Mouse (Mus musculus): ENCODE measurements at regions not wholly inside any gene's neighbourhood (a gene's known extent, or its start where the extent isn't known, plus 50 kb on each side); places are given as distances from the start of the nearest gene placed in this dataset.

DNA sequence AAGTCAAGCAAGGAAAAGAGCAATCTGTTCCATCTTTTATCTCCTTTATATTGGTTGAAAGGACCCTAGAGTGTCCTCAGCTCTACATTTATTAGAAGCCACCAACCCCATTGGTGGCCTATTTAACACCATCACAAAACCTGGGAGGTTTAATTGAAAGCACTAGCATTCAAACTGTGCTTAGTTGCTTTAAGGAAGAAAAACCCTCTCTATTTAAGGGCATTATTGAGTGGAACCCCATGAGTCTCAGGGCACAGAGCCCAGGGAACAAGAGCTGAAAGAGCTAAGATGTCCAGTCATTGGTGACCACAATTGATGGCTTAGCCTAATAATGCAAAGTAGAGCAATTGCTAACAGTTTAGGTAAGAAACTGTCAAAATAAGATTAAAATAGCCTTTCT is 72.6 kb upstream of the Btbd3 start:
- no peak for ATAC-seq (ENCODE audit: low FRiP score, low TSS enrichment)
- no peak for TF ChIP-seq CTCF (IDR thresholded peaks at IDR 0.05; ENCODE audit: low read depth)
- TF ChIP-seq EP300 (optimal IDR thresholded peaks at IDR 0.05), result no peak

DNA sequence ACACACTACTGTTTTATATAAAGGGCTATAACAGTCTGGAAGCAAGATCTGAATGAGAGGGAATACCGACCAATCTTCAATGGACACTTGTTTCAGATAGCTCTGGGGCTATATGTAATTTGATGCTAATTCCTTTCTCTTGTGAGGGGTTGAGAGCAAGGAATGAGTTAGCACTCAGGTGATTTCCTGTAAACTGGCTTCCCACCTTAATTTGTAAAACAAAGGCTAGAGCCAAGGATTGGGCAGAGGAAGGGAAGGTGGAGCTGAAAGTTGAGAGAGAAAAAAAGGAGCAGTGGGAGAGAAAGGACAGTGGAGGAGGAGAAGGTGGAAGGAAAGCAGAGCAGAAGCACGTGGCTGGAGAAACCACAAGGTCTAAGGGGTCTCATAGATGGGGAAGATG is 71.5 kb upstream of the Btbd3 start:
- ATAC-seq (ENCODE audit: low FRiP score, low TSS enrichment) (no peak), DNase-seq (ENCODE audit: low spot score) (no peak)
- Histone ChIP-seq H3K9me3 (ENCODE audit: control insufficient read depth, low read length) (no peaks in the 10 kb centered on the region), H3K27me3 (ENCODE audit: control insufficient read depth, insufficient read depth, low read length) (no peaks in the 10 kb centered on the region), H3K4me2 (replicated peaks; ENCODE audit: low read depth) (no peak overlapping the region), H3K27ac (replicated peaks) (no peak overlapping the region), H3K9ac (ENCODE audit: low read length) (no peak overlapping the region), H3K4me1 (replicated peaks; ENCODE audit: control insufficient read depth, insufficient read depth) (no peaks in the 10 kb centered on the region), H3K36me3 (ENCODE audit: control insufficient read depth, insufficient read depth, low read length) (no peaks in the 10 kb centered on the region), H3K4me3 (ENCODE audit: low read depth, low read length) (no peak overlapping the region)
- no peak for TF ChIP-seq CTCF (IDR thresholded peaks at IDR 0.05; ENCODE audit: low read depth)
- no peak for TF ChIP-seq EP300 (optimal IDR thresholded peaks at IDR 0.05)
- WGBS, result 48% methylated on average over 2 of the region's 2 CpGs

More for the DNA sequence above, 72.6 kb upstream of the Btbd3 start:
- no peak overlapping the region for H3K4me3 ChIP-seq (ENCODE audit: low read depth, low read length)
- no peak overlapping the region for H3K9ac ChIP-seq (ENCODE audit: low read length)
- no peak for DNase-seq (ENCODE audit: low spot score)
- no peak overlapping the region for H3K4me2 ChIP-seq (replicated peaks; ENCODE audit: low read depth)
- H3K4me1 ChIP-seq (replicated peaks; ENCODE audit: control insufficient read depth, insufficient read depth), result no peaks in the 10 kb centered on the region
- no peaks in the 10 kb centered on the region for H3K36me3 ChIP-seq (ENCODE audit: control insufficient read depth, insufficient read depth, low read length)
- no peaks in the 10 kb centered on the region for H3K9me3 ChIP-seq (ENCODE audit: control insufficient read depth, low read length)
- no peaks in the 10 kb centered on the region for H3K27me3 ChIP-seq (ENCODE audit: control insufficient read depth, insufficient read depth, low read length)
- no peak overlapping the region for H3K27ac ChIP-seq (replicated peaks)

DNA sequence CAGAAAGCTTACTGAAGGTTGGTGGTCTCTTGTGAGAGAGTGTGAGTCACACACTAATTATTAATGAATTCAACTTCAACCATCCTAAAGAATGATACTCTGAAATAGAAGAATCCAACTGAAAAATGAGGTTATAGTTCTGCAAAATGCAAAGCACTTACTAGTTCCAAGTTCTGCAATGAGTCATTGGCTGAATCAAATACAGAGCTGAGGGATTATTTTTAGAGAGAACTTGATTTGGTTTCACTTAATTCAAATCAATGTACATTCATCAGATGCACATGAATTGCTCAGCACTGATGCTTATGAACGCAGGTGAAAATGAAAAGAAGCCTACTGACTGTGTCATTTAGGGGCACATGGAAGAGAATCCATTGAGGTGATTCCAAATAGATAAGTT is 69.7 kb upstream of the Btbd3 start:
- ATAC-seq (ENCODE audit: low FRiP score, low TSS enrichment) (no peak), DNase-seq (ENCODE audit: low spot score) (no peak)
- Histone ChIP-seq H3K27me3 (ENCODE audit: control insufficient read depth, insufficient read depth, low read length) (no peaks in the 10 kb centered on the region), H3K36me3 (ENCODE audit: control insufficient read depth, insufficient read depth, low read length) (no peaks in the 10 kb centered on the region), H3K9me3 (ENCODE audit: control insufficient read depth, low read length) (no peaks in the 10 kb centered on the region), H3K27ac (replicated peaks) (no peak overlapping the region), H3K4me2 (replicated peaks; ENCODE audit: low read depth) (no peak overlapping the region), H3K9ac (ENCODE audit: low read length) (no peak overlapping the region), H3K4me3 (ENCODE audit: low read depth, low read length) (no peak overlapping the region), H3K4me1 (replicated peaks; ENCODE audit: control insufficient read depth, insufficient read depth) (no peaks in the 10 kb centered on the region)
- TF ChIP-seq CTCF (IDR thresholded peaks at IDR 0.05; ENCODE audit: low read depth), result no peak
- no peak for TF ChIP-seq EP300 (optimal IDR thresholded peaks at IDR 0.05)
- 86% methylated on average over 1 of the region's 1 CpGs for WGBS

DNA sequence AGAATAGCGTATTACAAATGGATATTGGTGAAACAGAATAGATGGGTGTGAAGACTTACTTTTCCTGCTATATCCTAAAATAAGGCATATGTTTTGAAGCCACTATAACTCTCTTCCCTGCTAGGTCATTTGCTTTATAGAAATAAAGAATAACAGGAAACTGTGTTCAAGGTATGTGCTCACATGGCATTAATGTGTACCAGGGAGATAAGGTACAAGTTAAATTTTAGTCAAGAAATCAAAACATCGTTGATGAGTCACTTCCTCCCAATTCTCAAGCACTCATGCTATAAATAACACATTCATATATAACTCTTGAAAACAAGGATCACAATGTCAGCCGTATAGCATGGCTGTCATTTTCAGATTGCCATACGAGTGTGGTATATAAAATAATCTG is 62.8 kb upstream of the Btbd3 start:
- WGBS, result 62% methylated on average over 4 of the region's 4 CpGs
- Histone ChIP-seq H3K4me1 (replicated peaks; ENCODE audit: control insufficient read depth, insufficient read depth) (no peaks in the 10 kb centered on the region), H3K4me2 (replicated peaks; ENCODE audit: low read depth) (no peak overlapping the region), H3K27ac (replicated peaks) (no peak overlapping the region), H3K27me3 (ENCODE audit: control insufficient read depth, insufficient read depth, low read length) (no peaks in the 10 kb centered on the region), H3K36me3 (ENCODE audit: control insufficient read depth, insufficient read depth, low read length) (no peaks in the 10 kb centered on the region), H3K9me3 (ENCODE audit: control insufficient read depth, low read length) (no peaks in the 10 kb centered on the region), H3K9ac (ENCODE audit: low read length) (no peak overlapping the region), H3K4me3 (ENCODE audit: low read depth, low read length) (no peak overlapping the region)
- TF ChIP-seq EP300 (optimal IDR thresholded peaks at IDR 0.05), result no peak
- TF ChIP-seq CTCF (IDR thresholded peaks at IDR 0.05; ENCODE audit: low read depth), result no peak
- DNase-seq (ENCODE audit: low spot score), result no peak
- 0 out of 2 replicates have a peak, but pooled peaks have one; percentile 15 for ATAC-seq (ENCODE audit: low FRiP score, low TSS enrichment)

DNA sequence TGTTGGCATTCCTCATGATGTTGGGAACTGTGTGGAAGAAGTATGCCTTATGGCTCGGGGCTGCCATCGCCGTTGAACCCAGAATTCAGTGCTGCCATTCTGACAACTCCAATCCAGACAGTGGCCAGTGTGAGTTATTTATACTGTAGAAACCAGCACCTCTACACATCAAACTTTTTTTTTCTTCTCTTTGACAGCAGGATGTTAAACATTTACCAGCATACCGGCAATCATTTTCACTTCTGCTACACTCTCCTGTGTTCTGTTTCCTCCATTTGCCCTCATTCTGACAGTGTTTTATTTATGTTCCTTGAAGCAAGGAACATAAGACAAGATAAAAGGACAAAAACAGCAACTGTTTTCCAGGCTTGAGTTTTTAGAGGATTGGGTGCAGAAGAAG is 57.3 kb upstream of the Btbd3 start:
- Histone ChIP-seq H3K4me3 (ENCODE audit: low read depth, low read length) (no peak overlapping the region), H3K9ac (ENCODE audit: low read length) (no peak overlapping the region), H3K36me3 (ENCODE audit: control insufficient read depth, insufficient read depth, low read length) (no peaks in the 10 kb centered on the region), H3K4me2 (replicated peaks; ENCODE audit: low read depth) (no peak overlapping the region), H3K9me3 (ENCODE audit: control insufficient read depth, low read length) (no peaks in the 10 kb centered on the region), H3K27me3 (ENCODE audit: control insufficient read depth, insufficient read depth, low read length) (no peaks in the 10 kb centered on the region), H3K27ac (replicated peaks) (no peak overlapping the region), H3K4me1 (replicated peaks; ENCODE audit: control insufficient read depth, insufficient read depth) (no peaks in the 10 kb centered on the region)
- 48% methylated on average over 4 of the region's 4 CpGs for WGBS
- ATAC-seq (ENCODE audit: low FRiP score, low TSS enrichment) (no peak), DNase-seq (ENCODE audit: low spot score) (no peak)
- TF ChIP-seq EP300 (optimal IDR thresholded peaks at IDR 0.05) (no peak), CTCF (IDR thresholded peaks at IDR 0.05; ENCODE audit: low read depth) (no peak)
